Mouse (Mus musculus) heart, embryonic 15.5 days (tissue): ENCODE results near the gene Ccnf. TPM values are rescaled to one million over a fixed set of nuclear protein-coding genes. Genes with fewer than 3 reads are reported as not detected.

ENCODE experiments used
- ATAC-seq: fragments of 200-750 bp; cut with Nextera tagmentation; replicated peaks from 2 replicates; pipeline ENCODE4 v1.8.0; 2017; ENCODE audit warnings: low read depth, moderate TSS enrichment; ENCODE audit not compliant: insufficient number of reproducible peaks, insufficient read depth, low FRiP score
- H3K27ac ChIP-seq: fragments of 300-500 bp; sonication (generic); 2 replicates; pipeline ENCODE4 v1.5.1; 2015; ENCODE audit warnings: mild to moderate bottlenecking, inconsistent platforms
- H3K27me3 ChIP-seq: fragments of 300-500 bp; sonication (generic); 2 replicates; pipeline ENCODE4 v1.6.1; 2015; ENCODE audit warnings: inconsistent platforms
- H3K36me3 ChIP-seq: fragments of 300-500 bp; sonication (generic); 2 replicates; pipeline ENCODE4 v1.6.1; 2015; ENCODE audit warnings: mild to moderate bottlenecking, inconsistent platforms
- H3K4me1 ChIP-seq: fragments of 300-500 bp; sonication (generic); replicated peaks from 2 replicates; pipeline ENCODE4 v1.6.1; 2015; ENCODE audit warnings: inconsistent platforms
- H3K4me2 ChIP-seq: fragments of 300-500 bp; sonication (generic); 2 replicates; pipeline ENCODE4 v1.6.1; 2015; ENCODE audit warnings: inconsistent platforms, mild to moderate bottlenecking, moderate library complexity
- H3K4me3 ChIP-seq: fragments of 300-500 bp; sonication (generic); 2 replicates; pipeline ENCODE4 v1.5.1; 2015; ENCODE audit warnings: mild to moderate bottlenecking, inconsistent platforms
- H3K9ac ChIP-seq: fragments of 300-500 bp; sonication (generic); 2 replicates; pipeline ENCODE4 v1.6.1; 2015; ENCODE audit warnings: mild to moderate bottlenecking, inconsistent platforms
- H3K9me3 ChIP-seq: fragments of 300-500 bp; sonication (generic); replicated peaks from 2 replicates; pipeline ENCODE4 v1.6.1; 2016; ENCODE audit warnings: inconsistent platforms
- WGBS: fragments of 180-500 bp; shearing (Covaris S2); methylation state at CpG from one replicate; pipeline ENCODE4 v1.1.7; 2015; ENCODE audit warnings: mixed read lengths; 5-methylcytosine and 5-hydroxymethylcytosine counted together
- polyA plus RNA-seq: library from polyadenylated mRNA; unstranded; fragments of >200 nt; fragmentation: Nextera tagmentation; extraction: Ambion mirVana; gene quantifications from 2 replicates; pipeline ENCODE4 v1.2.1, GENCODE M21; 2015

Gene Ccnf
- polyA plus RNA-seq, 1 experiment from 2014 or later, result 29.2 TPM

DNA sequence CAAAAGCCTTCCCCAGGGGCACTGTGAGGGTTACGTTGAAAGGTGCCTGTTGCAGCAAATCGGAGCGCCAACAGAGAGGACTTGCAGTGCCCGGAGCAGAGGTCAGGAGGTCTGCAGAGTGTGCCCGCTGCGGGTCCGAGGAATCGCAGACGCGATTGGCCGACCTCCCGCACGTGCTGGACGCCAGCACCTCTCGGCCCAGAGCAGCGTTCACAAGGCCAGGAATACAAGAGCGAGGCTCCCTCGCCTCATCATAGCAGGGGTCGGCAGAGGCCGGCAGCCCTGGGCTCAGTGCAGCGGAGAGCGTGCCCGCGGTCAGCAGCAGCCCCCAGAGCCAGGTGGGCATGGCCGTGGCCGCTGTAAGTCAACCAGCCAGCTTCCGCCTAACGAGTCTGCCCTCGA is 42.6 kb downstream of the Ccnf start:
- WGBS, result 4% methylated on average over 29 of the region's 29 CpGs
- Histone ChIP-seq H3K9ac (peak overlapping the region; percentile 70), H3K4me3 (peak overlapping the region; percentile 53), H3K4me1 (peaks cover 71% of the 10 kb centered on the region), H3K4me2 (peak overlapping the region; percentile 80), H3K27me3 (peaks cover 51% of the 10 kb centered on the region), H3K27ac (peak overlapping the region; percentile 66), H3K9me3 (no peaks in the 10 kb centered on the region), H3K36me3 (no peaks in the 10 kb centered on the region)
- no peak for ATAC-seq

DNA sequence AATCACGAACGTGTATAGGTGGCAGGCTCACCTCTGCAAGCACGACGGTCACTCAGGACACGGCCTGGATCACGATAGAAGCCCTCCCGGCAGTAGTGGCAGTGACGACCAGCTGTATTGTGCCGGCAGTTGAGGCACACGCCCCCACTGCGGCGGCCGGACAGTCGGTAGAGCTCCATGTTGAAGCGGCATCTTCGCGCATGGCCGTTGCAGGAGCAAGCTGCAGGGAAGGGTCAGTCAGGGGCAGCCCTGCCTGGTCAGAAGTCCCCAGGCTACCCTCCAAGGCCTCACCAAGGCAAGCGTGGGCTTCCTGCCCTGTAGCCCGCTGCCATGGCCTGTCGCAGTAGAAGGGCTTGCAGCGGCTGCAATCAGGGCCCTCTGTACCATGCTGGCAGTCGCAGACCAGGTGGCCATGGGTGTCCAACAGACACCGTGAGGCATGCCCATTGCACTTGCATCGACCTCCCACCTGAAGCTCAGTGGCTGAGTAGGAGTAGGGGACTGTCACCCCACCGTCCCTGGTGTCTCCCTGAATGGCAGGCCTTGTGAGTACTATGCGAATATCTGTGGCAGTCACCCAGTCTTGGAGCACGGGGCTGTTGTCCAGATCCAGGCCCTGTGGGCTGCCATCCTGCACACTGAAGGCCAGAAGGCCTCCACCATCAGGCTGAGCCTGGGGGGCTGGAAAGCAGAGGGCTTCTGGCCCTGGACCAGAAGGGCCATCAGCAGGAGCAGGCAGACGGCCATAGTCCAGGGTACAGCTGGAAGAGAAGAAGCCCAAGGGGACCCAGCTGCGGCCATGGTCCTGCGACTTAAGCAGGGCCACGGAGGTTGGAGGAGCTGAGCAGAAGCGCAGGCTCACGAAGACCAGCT is 43.3 kb downstream of the Ccnf start:
- H3K4me3 ChIP-seq, result peak overlapping the region; percentile 53
- WGBS, result 71% methylated on average over 34 of the region's 34 CpGs
- H3K27me3 ChIP-seq, result peaks cover 51% of the 10 kb centered on the region
- no peak for ATAC-seq
- no peaks in the 10 kb centered on the region for H3K36me3 ChIP-seq
- no peaks in the 10 kb centered on the region for H3K9me3 ChIP-seq
- H3K4me1 ChIP-seq, result peaks cover 76% of the 10 kb centered on the region
- H3K4me2 ChIP-seq, result peak overlapping the region; percentile 80
- peak overlapping the region; percentile 66; the same call in 1 of the 2 replicates for H3K27ac ChIP-seq
- H3K9ac ChIP-seq, result peak overlapping the region; percentile 70; the same call in 1 of the 2 replicates

GRCm38 (mm10) chr17:24206451-24207351 is 44.6 kb downstream of the Ccnf start:
- ATAC-seq, result no peak; the same call in 1 of the 2 replicates
- Histone ChIP-seq H3K27me3 (peaks cover 43% of the 10 kb centered on the region), H3K9me3 (no peaks in the 10 kb centered on the region), H3K27ac (no peak overlapping the region), H3K4me1 (peaks cover 75% of the 10 kb centered on the region), H3K9ac (peak overlapping the region; percentile 51), H3K36me3 (no peaks in the 10 kb centered on the region), H3K4me3 (peak overlapping the region; percentile 57), H3K4me2 (peak overlapping the region; percentile 80)
- WGBS, result 5% methylated on average over 61 of the region's 62 CpGs

- peaks cover 67% of the 10 kb centered on the region for H3K4me1 ChIP-seq
- H3K4me2 ChIP-seq, result peak overlapping the region; percentile 80
- no peaks in the 10 kb centered on the region for H3K36me3 ChIP-seq
- H3K4me3 ChIP-seq, result peak overlapping the region; percentile 57
- H3K9me3 ChIP-seq, result no peaks in the 10 kb centered on the region
- H3K27me3 ChIP-seq, result peaks cover 36% of the 10 kb centered on the region
- peak overlapping the region; percentile 61; the same call in 1 of the 2 replicates for H3K9ac ChIP-seq
- WGBS, result 4% methylated on average over 15 of the region's 15 CpGs
- H3K27ac ChIP-seq, result peak overlapping the region; percentile 45; the same call in 1 of the 2 replicates
- ATAC-seq, result peak; percentile 0; the same call in 1 of the 2 replicates
These were observed 45.3 kb downstream of the Ccnf start for GRCm38 (mm10) chr17:24205908-24206361.

GRCm38 (mm10) chr17:24205284-24205888 is 45.9 kb downstream of the Ccnf start, which contains the start of gene Tbc1d24:
Gene Tbc1d24 (minus strand): TSS chr17:24205562.
- Histone ChIP-seq H3K27me3 (peaks cover 31% of the 10 kb centered on the region), H3K4me1 (peaks cover 64% of the 10 kb centered on the region), H3K27ac (peak within 1 kb of the TSS; percentile 45), H3K9ac (peak within 1 kb of the TSS; percentile 61), H3K4me2 (peak within 1 kb of the TSS; percentile 80), H3K4me3 (peak within 1 kb of the TSS; percentile 57), H3K36me3 (no peaks in the 10 kb centered on the region), H3K9me3 (no peaks in the 10 kb centered on the region)
- ATAC-seq, result peak; percentile 70
- under 1% methylated on average over 65 of the region's 65 CpGs for WGBS

DNA sequence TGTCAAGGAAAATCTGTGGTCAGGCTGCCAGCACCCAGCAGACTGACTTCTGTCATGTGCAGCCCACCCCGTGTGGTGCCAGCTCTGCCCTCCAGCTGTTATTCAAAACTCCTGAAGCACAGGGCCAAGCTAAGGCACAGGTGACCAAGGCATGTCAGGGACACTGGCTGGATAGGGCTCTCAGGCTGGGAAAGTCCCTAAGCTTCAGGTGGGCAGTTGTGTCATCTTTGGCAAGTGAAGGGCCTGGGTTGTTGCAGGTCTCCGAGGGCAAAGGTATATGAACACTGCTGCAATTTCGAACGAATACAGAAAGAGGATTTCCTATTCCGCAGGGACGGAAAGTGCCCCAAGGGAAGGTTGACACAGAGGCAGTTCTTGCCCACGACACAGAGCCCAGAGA is 46.4 kb downstream of the Ccnf start:
- WGBS, result 6% methylated on average over 7 of the region's 7 CpGs
- H3K4me1 ChIP-seq, result peaks cover 70% of the 10 kb centered on the region
- peak overlapping the region; percentile 80 for H3K4me2 ChIP-seq
- no peaks in the 10 kb centered on the region for H3K9me3 ChIP-seq
- ATAC-seq, result no peak
- peaks cover 25% of the 10 kb centered on the region for H3K27me3 ChIP-seq
- H3K27ac ChIP-seq, result peak overlapping the region; percentile 17
- H3K9ac ChIP-seq, result peak overlapping the region; percentile 61
- H3K4me3 ChIP-seq, result peak overlapping the region; percentile 57
- no peaks in the 10 kb centered on the region for H3K36me3 ChIP-seq

- Histone ChIP-seq H3K27ac (0 out of 2 replicates have a peak overlapping the region, but pooled peaks have one; percentile 16), H3K9me3 (no peaks in the 10 kb centered on the region), H3K4me1 (peaks cover 70% of the 10 kb centered on the region), H3K9ac (no peak overlapping the region; the same call in 1 of the 2 replicates), H3K4me2 (peak overlapping the region; percentile 80), H3K27me3 (peaks cover 24% of the 10 kb centered on the region), H3K36me3 (no peaks in the 10 kb centered on the region), H3K4me3 (peak overlapping the region; percentile 57; the same call in 1 of the 2 replicates)
- no peak for ATAC-seq
- 40% methylated on average over 3 of the region's 3 CpGs for WGBS
These were observed 47.4 kb downstream of the Ccnf start for GRCm38 (mm10) chr17:24203611-24204534.

DNA sequence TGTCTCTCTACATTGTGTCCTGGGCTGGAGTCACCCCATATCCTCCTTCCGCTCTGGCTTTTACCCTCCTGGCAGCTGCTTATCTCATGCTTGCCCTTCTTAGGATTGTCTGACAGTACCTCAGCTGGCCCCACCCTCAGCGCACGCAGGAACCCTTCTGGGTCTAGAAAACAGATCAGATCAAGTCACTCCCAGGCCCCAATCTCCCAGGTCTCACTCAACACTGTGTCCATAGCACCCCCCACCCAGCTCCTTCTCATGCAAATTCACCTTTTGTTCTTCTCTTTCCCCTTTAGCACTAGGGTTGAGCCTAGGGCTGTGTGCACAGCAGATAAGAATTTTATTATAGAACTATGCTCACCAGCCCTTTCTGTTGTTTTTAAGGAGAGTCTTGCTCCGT is 48.2 kb downstream of the Ccnf start:
- no peaks in the 10 kb centered on the region for H3K36me3 ChIP-seq
- no peak for ATAC-seq
- no peaks in the 10 kb centered on the region for H3K9me3 ChIP-seq
- H3K4me2 ChIP-seq, result peak overlapping the region; percentile 20
- peaks cover 62% of the 10 kb centered on the region for H3K4me1 ChIP-seq
- peak overlapping the region; percentile 11; the same call in 1 of the 2 replicates for H3K9ac ChIP-seq
- WGBS, result 36% methylated on average over 4 of the region's 4 CpGs
- H3K27ac ChIP-seq, result 0 out of 2 replicates have a peak overlapping the region, but pooled peaks have one; percentile 16
- H3K27me3 ChIP-seq, result peaks cover 21% of the 10 kb centered on the region
- H3K4me3 ChIP-seq, result no peak overlapping the region

GRCm38 (mm10) chr17:24201092-24201491 is 50.2 kb downstream of the Ccnf start:
- no peak overlapping the region for H3K27ac ChIP-seq
- no peaks in the 10 kb centered on the region for H3K9me3 ChIP-seq
- H3K4me3 ChIP-seq, result no peak overlapping the region
- peaks cover 3% of the 10 kb centered on the region; the same call in 1 of the 2 replicates for H3K27me3 ChIP-seq
- no peak for ATAC-seq
- no peaks in the 10 kb centered on the region for H3K36me3 ChIP-seq
- WGBS, result 71% methylated on average over 4 of the region's 4 CpGs
- H3K4me2 ChIP-seq, result no peak overlapping the region
- H3K9ac ChIP-seq, result no peak overlapping the region
- peaks cover 56% of the 10 kb centered on the region for H3K4me1 ChIP-seq

DNA sequence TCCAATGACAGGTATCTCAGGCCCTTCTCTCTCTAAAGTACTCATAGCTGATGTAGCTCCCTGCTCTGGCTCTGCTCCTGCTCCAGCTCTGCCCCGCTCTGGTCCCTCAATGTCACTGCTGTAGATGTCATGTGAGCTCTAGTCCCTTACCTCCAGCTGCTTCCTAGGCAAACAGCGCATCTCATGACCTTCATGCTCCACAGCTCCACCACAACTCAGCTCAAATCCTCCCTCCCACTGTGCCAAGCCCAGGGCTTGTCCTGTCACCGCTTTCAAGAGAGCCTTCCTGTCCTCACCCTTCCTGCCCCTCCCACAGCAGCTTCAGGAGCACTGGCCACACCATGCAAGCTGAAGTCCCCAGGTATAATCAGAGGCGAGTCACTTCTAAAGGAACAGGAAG is 51.5 kb downstream of the Ccnf start:
- Histone ChIP-seq H3K4me2 (no peak overlapping the region), H3K27me3 (no peaks in the 10 kb centered on the region), H3K9ac (no peak overlapping the region), H3K4me1 (peaks cover 51% of the 10 kb centered on the region), H3K4me3 (no peak overlapping the region), H3K9me3 (no peaks in the 10 kb centered on the region), H3K27ac (no peak overlapping the region), H3K36me3 (no peaks in the 10 kb centered on the region)
- WGBS, result 37% methylated on average over 4 of the region's 4 CpGs
- 0 out of 2 replicates have a peak, but pooled peaks have one; percentile 41 for ATAC-seq
